Mouse (Mus musculus) forebrain, postnatal 0 days (tissue): ENCODE results near the gene Zfp607a. TPM values are rescaled to one million over a fixed set of nuclear protein-coding genes. Genes with fewer than 3 reads are reported as not detected.
"Not testable (repeated sequence)": the region's sequence is repeated elsewhere in the genome, so short reads cannot be mapped to it uniquely, and the experiment has no call there.

ENCODE experiments used
- ATAC-seq: fragments of 200-750 bp; cut with Nextera tagmentation; 2 replicates; pipeline ENCODE4 v1.8.0; 2017; ENCODE audit warnings: mild to moderate bottlenecking, moderate library complexity
- DNase-seq: peaks from one replicate; pipeline ENCODE4 v3.0.0-alpha.2; 2015
- H3K27ac ChIP-seq: fragments of 300-500 bp; sonication (generic); 2 replicates; pipeline ENCODE4 v1.5.1; 2014; ENCODE audit warnings: low read depth, mild to moderate bottlenecking, antibody characterized with exemption, low read length, moderate library complexity, mixed read lengths
- H3K27me3 ChIP-seq: fragments of 300-500 bp; sonication (generic); 2 replicates; pipeline ENCODE4 v1.6.1; 2014; ENCODE audit warnings: mild to moderate bottlenecking, low read length, mixed read lengths; ENCODE audit not compliant: insufficient read depth
- H3K36me3 ChIP-seq: fragments of 300-500 bp; sonication (generic); 2 replicates; pipeline ENCODE4 v1.6.1; 2014; ENCODE audit warnings: mild to moderate bottlenecking, moderate library complexity; ENCODE audit not compliant: insufficient read depth
- H3K4me1 ChIP-seq: fragments of 300-500 bp; sonication (generic); 2 replicates; pipeline ENCODE4 v1.6.1; 2014; ENCODE audit warnings: antibody characterized with exemption; ENCODE audit not compliant: insufficient read depth
- H3K4me2 ChIP-seq: fragments of 300-500 bp; sonication (generic); 2 replicates; pipeline ENCODE4 v1.6.1; 2014; ENCODE audit warnings: low read depth, mild to moderate bottlenecking, moderate library complexity
- H3K4me3 ChIP-seq: fragments of 300-500 bp; sonication (generic); 2 replicates; pipeline ENCODE4 v1.5.1; 2014; ENCODE audit warnings: low read depth, low read length, mixed read lengths
- H3K9ac ChIP-seq: fragments of 300-500 bp; sonication (generic); 2 replicates; pipeline ENCODE4 v1.6.1; 2014; ENCODE audit warnings: mild to moderate bottlenecking
- H3K9me3 ChIP-seq: fragments of 300-500 bp; sonication (generic); 2 replicates; pipeline ENCODE4 v1.6.1; 2016; ENCODE audit warnings: low read length
- CTCF ChIP-seq: sonication (generic); IDR thresholded peaks from 2 replicates; pipeline ENCODE4 v1.5.1; 2016; ENCODE audit warnings: antibody characterized with exemption, control low read depth, low read depth
- WGBS: fragments of 180-500 bp; shearing (Covaris S2); extraction: QIAGEN DNeasy Blood & Tissue Kit; methylation state at CpG from one replicate; pipeline ENCODE4 v1.1.7; 2014; 5-methylcytosine and 5-hydroxymethylcytosine counted together
- polyA plus RNA-seq: library from polyadenylated mRNA; unstranded; fragments of >200 nt; fragmentation: Nextera tagmentation; extraction: Ambion mirVana; gene quantifications from 2 replicates; pipeline ENCODE4 v1.2.1, GENCODE M21; 2015
- total RNA-seq: library from RNA; depleted of rRNA; stranded (reverse); fragments of >200 nt; gene quantifications from 2 replicates; pipeline ENCODE4 v1.2.3, GENCODE M21; 2014; rRNA removed

Gene Zfp607a
- total and polyA plus RNA-seq, 2 experiments from 2014 or later: 0.68 to 2.8 TPM

DNA sequence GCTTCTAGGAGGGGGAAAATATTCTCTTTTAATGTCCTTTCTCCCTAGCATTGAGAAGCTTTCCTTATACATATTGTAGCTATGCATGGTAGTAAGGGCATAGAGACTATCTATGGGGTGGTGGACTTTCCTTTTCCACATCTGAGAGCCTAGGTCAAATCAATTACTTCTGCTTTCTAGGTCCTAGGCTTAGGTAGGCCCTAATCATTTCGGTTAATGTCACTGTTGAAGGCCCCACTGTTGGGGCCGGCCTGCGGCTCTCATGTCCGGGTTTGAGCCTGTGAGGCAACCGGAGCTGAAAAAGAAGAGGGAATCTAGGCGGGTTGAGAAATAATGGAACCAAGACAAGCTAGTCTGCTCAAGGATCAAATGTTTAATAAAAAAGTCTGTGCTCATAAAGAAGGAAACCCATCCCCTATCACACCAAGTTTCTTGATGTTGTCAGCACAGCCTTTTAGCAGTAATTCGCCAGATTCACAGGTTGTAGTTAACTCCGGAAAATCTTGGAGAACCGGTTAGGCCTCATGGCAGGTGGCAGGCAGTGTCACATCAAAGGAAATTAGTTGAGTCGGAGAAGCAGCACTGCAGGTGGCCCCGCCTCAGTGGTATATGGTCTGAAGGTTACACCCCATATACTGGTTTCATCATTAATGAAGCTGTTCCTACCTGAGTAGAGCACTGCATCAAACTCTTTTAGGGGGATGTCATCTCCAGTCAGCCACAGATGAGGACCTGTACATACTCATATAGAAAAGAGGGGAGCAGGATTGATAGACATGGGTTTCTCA lies 47.9 kb downstream of the Zfp607a start:
- no peak overlapping the region for H3K4me2 ChIP-seq
- TF ChIP-seq CTCF: no peak
- no peaks in the 10 kb centered on the region for H3K27me3 ChIP-seq
- ATAC-seq (no peak), DNase-seq (no peak)
- no peak overlapping the region for H3K4me3 ChIP-seq
- H3K27ac ChIP-seq: no peak overlapping the region
- 83% methylated on average over 11 of the region's 11 CpGs for WGBS
- H3K9me3 ChIP-seq: no peaks in the 10 kb centered on the region; the same call in 1 of the 2 replicates
- H3K4me1 ChIP-seq: no peaks in the 10 kb centered on the region
- H3K36me3 ChIP-seq: peaks cover 20% of the 10 kb centered on the region
- no peak overlapping the region for H3K9ac ChIP-seq

DNA sequence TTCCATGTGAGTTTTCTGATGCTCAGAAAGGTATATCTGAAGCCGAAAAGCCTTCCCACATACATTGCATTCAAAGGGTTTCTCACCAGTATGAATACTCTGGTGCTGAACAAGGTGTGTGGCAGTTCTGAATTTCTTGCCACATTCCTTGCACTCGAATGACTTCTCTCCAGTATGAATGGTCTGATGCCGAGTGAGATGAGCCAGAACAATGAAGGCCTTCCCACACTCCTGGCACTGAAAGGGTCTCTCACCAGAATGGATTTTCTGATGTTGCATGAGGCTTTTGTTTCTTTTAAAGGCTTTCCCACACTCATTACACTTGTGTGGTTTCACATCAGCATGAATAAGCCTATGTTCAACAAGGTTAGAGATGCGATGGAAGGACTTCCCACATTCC lies 53.6 kb downstream of the Zfp607a start:
- not testable (repeated sequence) for ATAC-seq, H3K4me1 ChIP-seq, DNase-seq, H3K9ac ChIP-seq, H3K9me3 ChIP-seq, H3K27ac ChIP-seq, H3K4me3 ChIP-seq, H3K4me2 ChIP-seq, H3K27me3 ChIP-seq
- 52% methylated on average over 3 of the region's 4 CpGs for WGBS
- peaks cover 35% of the 10 kb centered on the region for H3K36me3 ChIP-seq

DNA sequence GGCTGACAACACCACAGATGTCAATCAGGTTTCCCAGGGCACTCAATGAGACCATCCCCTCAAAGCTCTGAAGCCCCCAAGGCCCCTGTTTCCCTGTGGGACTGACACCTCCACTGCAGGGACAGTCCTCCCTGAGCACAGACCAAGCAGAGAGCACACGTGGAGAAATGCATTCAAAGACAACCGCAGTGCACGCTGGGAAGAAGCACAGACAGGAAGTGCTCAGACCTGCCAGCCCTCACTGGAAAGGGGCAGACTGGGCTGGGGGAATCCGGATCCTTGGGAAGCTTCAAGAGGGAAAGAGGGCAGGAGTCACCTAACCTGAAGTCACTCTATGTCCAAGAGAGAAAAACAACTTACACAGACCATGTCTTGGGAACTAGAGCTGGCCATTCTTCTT lies 69.7 kb downstream of the Zfp607a start:
- not testable (repeated sequence) for H3K9me3 ChIP-seq, H3K4me2 ChIP-seq, H3K27me3 ChIP-seq, DNase-seq, H3K27ac ChIP-seq, H3K9ac ChIP-seq, H3K4me1 ChIP-seq, ATAC-seq, H3K4me3 ChIP-seq
- H3K36me3 ChIP-seq: peaks cover 12% of the 10 kb centered on the region
- WGBS: 51% methylated on average over 4 of the region's 4 CpGs

DNA sequence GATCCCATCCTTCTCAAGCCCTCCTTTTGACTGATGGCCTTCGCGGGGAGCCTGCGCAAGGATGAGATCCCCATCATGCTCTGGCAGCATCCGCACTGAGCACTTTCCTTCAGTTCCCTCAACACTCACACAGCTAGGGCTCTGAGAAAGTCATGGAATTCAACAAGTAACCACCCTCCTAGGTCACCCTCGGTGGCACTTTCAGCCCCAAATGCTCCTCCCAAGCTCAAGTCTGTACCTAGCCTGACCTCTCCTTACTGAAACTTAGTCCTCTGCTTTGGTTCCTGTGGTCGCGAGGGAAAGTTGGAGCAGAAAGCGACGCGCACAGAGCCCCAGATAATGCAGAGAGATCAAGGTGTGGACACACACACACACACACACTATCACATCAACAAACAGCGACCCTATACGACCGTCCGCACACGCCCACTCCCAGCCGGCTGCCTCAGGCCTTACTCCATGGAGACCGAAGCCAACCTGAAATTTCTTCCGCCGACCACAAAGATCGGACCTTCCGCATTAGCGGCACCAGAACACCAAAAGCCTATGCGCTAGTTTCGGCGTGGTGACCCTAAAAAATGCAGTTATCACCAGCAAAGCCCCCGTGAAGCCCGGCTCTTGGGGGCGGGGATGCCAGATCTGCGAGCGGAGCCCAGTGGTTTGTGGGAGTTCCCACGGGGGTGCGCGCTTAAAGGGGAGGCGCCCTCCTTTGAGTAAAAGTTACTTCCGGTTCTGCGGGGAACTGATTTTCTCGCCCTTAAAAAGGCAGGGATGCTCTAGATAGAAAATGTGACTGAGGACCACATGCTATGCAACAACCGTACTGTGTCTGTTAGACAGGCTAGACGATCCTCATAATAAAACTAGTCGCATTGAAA lies 71.7 kb downstream of the Zfp607a start, which contains the start of gene Zfp974:
Zfp974 (minus strand) TSS at position 643 of the 878 bp plus-strand sequence.
- Histone ChIP-seq H3K27me3 (no peaks in the 10 kb centered on the region), H3K9ac (peak within 1 kb of the TSS; percentile 73), H3K4me3 (peak within 1 kb of the TSS; percentile 77), H3K9me3 (no peaks in the 10 kb centered on the region), H3K36me3 (peaks cover 11% of the 10 kb centered on the region), H3K4me1 (peaks cover 6% of the 10 kb centered on the region; the same call in 1 of the 2 replicates), H3K4me2 (peak within 1 kb of the TSS; percentile 81), H3K27ac (peak within 1 kb of the TSS; percentile 72)
- WGBS: 4% methylated on average over 40 of the region's 40 CpGs
- no peak for TF ChIP-seq CTCF
- ATAC-seq (peak; percentile 95), DNase-seq (peak; percentile 88)

Other genes with a start within 250 kb of the Zfp607a start
- 95.8 and 111 TPM in 2 replicates for gene Ttc9b, start 203.6 kb upstream of the Zfp607a start, total RNA-seq
- gene Ttc9b, start 203.6 kb upstream of the Zfp607a start, polyA plus RNA-seq: 116 and 118 TPM in 2 replicates
- 117 and 126 TPM in 2 replicates for gene Map3k10, start 182.9 kb upstream of the Zfp607a start, total RNA-seq
- gene Map3k10, start 182.9 kb upstream of the Zfp607a start, polyA plus RNA-seq: 20.8 and 22.5 TPM in 2 replicates
- 8.5 and 10.6 TPM in 2 replicates for gene Zfp607b, start 168.2 kb upstream of the Zfp607a start, total RNA-seq
- 5.7 and 6.5 TPM in 2 replicates for gene Zfp607b, start 168.2 kb upstream of the Zfp607a start, polyA plus RNA-seq
- 41.3 and 46.0 TPM in 2 replicates for gene Zfp60, start 126.1 kb upstream of the Zfp607a start, total RNA-seq
- gene Zfp60, start 126.1 kb upstream of the Zfp607a start, polyA plus RNA-seq: 24.3 and 44.3 TPM in 2 replicates
- 4.6 and 9.5 TPM in 2 replicates for gene Zfp626, start 50.3 kb upstream of the Zfp607a start, total RNA-seq
- gene Zfp626, start 50.3 kb upstream of the Zfp607a start, polyA plus RNA-seq: 0.84 and 1.1 TPM in 2 replicates
- 10.7 and 11.6 TPM in 2 replicates for gene Zfp59, start 18.9 kb upstream of the Zfp607a start, total RNA-seq
- gene Zfp59, start 18.9 kb upstream of the Zfp607a start, polyA plus RNA-seq: 3.5 and 5.2 TPM in 2 replicates
- gene Zfp974, start 71.9 kb downstream of the Zfp607a start, total RNA-seq: 15.3 and 19.7 TPM in 2 replicates
- gene Zfp974, start 71.9 kb downstream of the Zfp607a start, polyA plus RNA-seq: 3.2 and 5.5 TPM in 2 replicates
- gene Zfp780b, start 121.6 kb downstream of the Zfp607a start, total RNA-seq: 28.8 and 32.2 TPM in 2 replicates
- gene Zfp780b, start 121.6 kb downstream of the Zfp607a start, polyA plus RNA-seq: 12.9 and 19.9 TPM in 2 replicates
- 9.5 and 14.2 TPM in 2 replicates for gene Zfp850, start 156.6 kb downstream of the Zfp607a start, total RNA-seq
- gene Zfp850, start 156.6 kb downstream of the Zfp607a start, polyA plus RNA-seq: 3.8 and 4.0 TPM in 2 replicates
- gene Psmc4, start 192.6 kb downstream of the Zfp607a start, total RNA-seq: 200 and 233 TPM in 2 replicates
- gene Psmc4, start 192.6 kb downstream of the Zfp607a start, polyA plus RNA-seq: 265 and 268 TPM in 2 replicates
- 0.57 and 0.62 TPM in 2 replicates for gene Fcgbp, start 213.7 kb downstream of the Zfp607a start, total RNA-seq
- gene Fcgbp, start 213.7 kb downstream of the Zfp607a start, polyA plus RNA-seq: 0.45 and 0.52 TPM in 2 replicates